Comparison of ENCODE assay signal across 1 mouse cellular context in genomic region chr15:5119192-5119591, GRCm38 (mm10).
TF ChIP-seq lines count a peak whose summit lies in the region.

No protein-coding gene starts in this region.

TF ChIP-seq in ES-E14, 5 proteins besides CTCF, POLR2A, EP300 and RAD21 (continued from another document):
- TF ChIP-seq ZC3H11A (IDR thresholded peaks at IDR 0.05; ENCODE audit: borderline replicate concordance, low read depth, low read length): no peak
- no peak for TF ChIP-seq HCFC1 (IDR thresholded peaks at IDR 0.05; ENCODE audit: borderline replicate concordance, insufficient read depth, low read length)
TF ChIP-seq in ES-E14: peak in this region for 0.
